Mouse (Mus musculus) kidney, adult 11 months (tissue): ENCODE data around the gene Ddx6.
"Not testable (repeated sequence)": the region's sequence is repeated elsewhere in the genome, so short reads cannot be mapped to it uniquely, and the experiment has no call there.

Experiments
- DNase-seq: peaks from one replicate; pipeline ENCODE4 v3.0.0; 2022

Gene Ddx6

DNA sequence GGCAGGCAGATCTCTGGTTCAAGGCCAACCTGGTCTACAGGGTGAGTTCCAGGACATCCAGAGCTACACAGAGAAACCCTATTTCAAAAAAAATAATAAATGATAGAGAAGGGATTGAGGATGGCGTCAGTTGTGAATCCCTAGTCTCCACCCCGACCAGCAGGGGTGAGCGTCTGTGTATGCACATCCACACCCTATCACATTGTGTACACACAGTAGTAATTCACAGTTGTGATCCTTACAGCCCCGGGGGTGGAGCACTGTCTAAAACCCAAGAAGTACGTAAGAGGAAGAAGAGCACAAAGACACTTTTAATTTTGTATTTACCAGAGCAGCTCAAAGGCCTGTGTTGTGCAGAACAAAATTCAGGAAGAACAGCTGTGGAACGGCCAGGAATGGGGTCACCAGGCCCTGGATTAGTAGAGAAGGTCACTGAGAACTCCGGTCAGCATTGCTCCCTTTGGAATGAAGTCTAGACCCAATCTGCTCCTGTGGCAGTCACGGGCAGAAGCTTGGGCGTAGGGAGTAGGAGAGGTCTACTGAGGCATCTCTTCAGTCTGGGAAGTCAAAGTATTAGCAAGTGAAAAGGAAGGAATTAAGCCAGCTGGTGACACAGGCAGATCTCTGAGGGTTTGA is 9.7 kb upstream of the Ddx6 start:
- DNase-seq = no peak

DNA sequence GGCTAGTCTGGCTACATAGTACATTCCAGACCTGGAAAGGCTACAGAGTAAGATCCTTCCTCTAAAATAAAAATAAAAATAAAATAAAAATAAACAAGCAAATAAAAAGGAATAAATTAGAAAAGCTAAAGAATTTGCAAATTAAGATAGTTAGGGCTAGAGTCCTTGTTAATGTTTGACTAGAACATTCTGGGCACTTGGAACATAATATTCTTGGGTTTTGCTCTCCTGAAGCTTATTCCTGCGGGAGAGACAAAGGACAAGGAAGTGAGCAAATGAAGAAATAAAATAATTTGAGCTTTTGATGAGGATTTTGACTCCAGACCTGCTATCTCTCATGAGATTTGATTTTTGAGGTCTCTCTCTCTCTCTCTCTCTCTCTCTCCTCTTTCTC is 9.2 kb upstream of the Ddx6 start:
- DNase-seq = no peak

DNA sequence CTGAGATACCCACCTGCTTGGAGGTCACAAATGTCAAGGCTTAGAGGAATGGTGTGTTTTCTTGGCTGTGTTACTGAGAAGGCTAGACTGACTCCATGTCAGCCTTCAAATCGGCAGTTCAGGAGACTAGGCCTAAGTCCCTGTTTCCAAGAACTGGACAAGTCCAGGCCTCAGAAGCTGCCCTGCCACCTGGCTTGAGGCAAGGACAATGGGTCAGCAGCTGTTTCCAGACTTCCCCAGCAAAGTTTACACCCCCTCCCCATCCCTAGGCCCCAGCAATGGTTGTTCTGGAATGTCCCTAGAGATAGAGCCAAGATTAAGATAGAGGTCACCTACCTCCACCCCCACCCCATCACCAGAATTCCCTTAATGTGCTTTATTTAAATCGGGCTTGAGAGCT is 7.0 kb upstream of the Ddx6 start:
- DNase-seq = no peak

DNA sequence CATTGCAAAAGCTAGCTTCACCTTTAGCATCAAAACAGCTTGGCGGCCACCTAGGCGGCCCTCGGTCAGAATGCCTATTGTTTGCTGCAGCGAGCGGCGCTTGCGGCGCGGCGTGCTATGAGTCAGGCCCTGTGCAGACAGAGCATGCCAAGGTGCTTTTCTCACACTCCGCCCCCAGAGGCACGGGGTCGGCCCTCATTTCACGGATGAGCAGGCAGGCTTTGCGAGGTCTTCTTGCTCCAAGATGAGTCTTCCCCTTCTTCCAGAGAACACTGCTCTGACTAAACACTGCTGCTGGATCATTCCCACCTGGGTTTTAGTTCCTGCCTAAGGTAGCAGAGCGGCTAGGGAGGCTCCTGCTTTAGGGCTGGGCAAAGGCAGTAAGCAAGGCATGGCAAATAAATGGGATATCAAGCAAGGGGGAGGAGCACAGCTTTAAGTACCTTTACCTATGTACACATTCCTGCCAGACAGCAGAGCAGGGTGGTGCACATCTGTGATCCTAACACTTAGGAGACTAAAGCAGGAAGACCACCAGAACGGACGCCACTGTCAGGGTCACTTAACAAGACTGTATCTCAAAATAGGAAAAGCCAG is 5.7 kb upstream of the Ddx6 start:
- DNase-seq = peak; percentile 60

DNA sequence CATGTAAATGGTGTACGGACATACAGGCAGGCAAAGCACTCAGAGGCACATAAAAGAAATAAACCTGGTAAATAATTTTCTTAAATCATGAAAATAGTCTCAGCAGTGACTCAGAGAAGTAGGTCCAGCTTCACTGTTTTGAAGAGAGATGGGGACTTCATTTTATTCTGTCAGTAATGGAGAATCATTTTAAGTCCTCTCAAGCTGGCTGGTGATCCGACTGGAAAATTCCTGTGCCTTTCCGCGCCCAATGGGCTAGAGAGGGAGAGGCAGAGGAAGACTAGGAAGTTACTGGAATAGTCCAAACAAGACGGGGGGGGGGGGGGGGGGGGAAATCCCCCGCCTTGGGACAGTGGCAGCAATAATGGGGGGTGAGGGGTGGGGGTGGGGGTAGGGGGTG is 5.1 kb upstream of the Ddx6 start:
- peak; percentile 32 for DNase-seq

DNA sequence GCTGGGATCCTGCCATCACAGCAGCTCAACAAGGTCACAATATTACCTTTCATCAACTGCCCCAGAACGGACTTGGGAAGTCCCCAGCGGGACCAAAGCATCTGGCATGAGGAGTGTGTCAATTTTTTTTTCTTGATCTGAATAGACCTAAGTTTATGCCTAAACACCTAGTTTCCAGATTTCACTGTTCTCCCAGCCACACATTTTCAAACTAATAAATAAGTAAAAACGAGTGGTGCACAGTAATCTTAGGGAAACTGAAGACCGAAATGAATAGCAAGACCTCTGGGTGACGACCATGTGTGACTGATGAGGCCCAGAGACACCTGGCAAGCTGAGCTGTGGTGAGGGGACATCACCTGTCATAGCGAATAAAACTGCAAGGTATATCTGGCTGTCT is 3.9 kb upstream of the Ddx6 start:
- no peak for DNase-seq

DNA sequence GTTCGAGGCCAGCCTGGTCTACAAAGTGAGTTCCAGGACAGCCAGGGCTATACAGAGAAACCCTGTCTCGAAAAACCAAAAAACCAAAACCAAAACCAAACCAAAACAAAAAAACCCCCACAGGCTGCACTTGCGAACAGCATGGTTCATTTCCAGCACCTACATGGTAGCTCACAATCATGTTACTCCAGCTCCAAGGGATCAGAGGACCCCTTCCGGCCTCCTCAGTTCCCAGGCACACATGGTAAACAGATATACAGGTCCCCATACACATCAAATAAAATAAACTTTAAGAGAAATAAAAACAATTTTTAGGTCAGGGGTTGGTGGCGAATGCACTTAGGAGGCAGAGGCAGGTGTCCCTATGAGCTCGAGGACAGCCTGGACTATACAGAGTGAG is 1.9 kb upstream of the Ddx6 start:
- no peak for DNase-seq

DNA sequence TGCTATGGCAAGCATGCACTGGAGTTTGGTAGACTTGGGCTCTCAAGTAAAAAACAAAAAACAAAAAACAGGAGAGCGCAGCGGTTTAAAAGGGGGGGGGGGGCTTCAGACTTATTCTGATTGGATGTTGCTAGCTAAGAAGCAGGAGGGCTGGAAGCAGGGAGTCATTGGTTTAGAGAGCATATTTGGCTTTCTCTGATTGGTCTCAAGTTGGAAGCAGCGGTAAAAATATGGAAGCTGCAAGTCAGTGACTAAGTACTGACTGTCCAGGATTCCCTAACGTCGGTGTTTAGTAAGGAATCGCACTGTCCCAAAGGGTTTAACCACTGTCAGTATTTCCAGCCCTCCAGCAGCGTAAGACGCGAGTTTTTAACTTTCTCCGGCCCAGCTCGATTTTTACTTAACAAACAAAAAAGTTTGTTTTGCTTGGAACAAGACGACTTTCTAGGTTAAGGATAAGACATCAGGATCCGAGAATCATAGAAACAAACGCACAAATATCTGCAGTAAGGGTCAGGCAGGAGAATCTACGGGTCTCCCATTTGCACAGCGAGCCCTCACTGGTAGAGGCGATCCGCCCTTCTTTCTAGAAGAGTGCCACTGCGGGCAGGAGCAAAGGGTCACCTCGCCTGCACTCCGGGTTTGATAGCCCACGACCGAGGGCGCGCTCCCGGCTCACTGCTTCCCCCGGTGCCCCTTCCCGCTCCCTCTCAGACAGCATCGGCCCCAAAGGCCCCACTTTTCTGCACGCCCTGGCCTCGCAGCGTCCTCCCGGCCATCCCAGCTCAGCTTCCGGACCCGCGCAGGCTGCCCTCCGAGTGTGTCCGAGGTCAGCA is 1.0 kb upstream of the Ddx6 start:
- peak; percentile 68 for DNase-seq

DNA sequence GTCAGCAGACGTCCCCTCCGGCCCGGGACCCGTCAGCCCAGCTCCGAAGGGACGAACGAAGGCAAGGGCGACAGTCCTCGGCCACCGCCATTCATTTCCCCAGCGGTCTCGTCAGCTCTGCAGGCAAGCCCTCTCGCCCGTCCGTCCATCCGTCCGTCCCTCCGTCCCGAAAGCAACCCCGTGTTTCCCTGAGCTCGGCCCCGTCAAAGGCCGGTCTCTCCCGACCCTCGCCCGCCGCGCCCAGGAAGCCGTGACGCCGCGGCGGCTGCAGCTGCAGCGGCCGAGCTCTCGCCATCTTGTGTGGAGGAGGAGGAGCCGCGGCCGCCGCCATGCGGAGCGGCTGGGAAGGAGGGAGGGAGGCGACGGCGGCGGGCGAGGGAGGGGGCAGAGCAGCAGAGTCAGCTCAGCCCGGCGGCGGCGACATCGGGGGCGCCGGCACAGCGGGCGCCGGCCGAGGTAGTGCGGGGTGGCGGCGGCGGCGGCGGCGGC is 358 bp upstream of the Ddx6 start:
- peak; percentile 76 for DNase-seq

DNA sequence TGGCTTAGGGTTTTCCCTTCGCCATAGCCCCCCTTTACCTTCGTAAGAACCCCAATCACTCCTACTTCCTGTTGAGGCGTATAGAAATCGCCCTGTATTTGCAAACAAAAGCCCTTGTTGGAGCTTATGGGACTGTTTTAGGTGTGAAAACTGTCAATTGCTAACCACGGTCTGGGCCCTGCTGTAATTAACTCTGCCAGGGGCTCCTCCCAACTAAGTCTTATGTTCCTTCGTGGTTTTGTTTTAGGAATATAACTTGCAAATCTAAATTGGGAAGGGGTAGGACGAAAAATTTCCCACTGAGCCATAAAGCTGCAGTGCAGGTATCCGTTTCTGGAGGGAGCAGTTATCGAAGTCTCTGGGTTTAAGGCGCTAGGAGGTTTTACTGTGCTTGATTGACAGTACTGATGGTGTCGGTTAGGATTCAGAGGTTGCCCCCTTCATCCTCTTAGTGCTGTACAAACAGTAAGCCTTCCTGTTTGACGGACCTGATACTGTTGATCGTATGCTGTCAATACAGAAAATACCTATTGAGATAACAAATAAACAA is 999 bp downstream of the Ddx6 start:
- no peak for DNase-seq

DNA sequence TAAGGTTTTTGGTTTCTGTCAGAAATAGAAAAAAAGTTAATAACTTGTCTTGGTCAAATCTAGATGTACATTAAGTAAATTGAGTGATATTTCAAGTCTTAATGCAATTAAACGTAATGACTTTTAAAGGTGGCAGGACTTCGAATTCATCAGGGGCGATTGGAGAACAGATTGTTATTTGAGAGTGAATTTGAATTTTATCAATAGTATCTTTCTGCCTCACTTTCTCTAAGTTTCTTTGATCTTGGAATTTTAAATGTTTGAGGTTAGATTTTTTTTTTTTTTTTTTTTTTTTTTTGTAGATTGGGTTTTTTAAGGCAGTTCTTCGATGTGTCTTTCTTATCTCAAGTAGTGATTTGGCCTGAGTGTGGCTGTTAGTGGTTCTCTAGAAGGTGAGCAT is 2.0 kb downstream of the Ddx6 start:
- no peak for DNase-seq

DNA sequence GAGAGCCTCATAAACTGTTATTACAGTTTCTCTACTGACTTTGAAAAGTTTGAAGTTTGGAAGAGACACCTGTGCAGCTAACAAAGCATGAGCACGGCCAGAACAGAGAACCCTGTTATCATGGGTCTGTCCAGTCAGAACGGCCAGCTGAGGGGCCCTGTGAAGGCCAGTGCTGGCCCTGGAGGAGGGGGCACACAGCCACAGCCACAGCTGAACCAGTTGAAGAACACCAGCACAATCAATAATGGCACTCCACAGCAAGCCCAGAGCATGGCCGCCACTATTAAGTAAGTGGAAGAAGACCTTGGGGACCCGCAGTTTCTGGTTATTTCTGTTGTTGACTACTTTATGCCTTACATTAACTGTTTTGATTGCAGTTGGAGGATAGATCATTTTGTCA is 2.6 kb downstream of the Ddx6 start:
- DNase-seq = no peak

DNA sequence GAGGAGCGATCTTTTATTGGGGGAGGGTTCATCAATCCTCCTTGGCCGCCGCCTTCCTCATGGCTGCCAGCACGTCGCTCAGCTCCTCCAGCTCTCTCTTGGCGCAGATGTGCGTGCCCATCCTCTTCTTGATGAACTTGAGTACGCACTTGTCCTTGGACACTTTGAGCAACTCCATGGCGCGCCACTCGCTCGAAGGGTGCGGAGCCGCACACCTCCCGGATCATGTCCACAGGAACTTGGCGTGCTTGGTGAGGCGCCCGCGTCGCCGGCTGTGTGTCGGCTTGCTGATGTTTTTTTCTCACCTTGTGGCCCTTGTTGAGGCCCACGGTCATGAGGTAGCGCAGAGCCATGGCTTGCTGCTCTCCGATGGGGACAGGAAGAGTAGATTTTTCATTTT is 5.7 kb downstream of the Ddx6 start:
- no peak for DNase-seq

DNA sequence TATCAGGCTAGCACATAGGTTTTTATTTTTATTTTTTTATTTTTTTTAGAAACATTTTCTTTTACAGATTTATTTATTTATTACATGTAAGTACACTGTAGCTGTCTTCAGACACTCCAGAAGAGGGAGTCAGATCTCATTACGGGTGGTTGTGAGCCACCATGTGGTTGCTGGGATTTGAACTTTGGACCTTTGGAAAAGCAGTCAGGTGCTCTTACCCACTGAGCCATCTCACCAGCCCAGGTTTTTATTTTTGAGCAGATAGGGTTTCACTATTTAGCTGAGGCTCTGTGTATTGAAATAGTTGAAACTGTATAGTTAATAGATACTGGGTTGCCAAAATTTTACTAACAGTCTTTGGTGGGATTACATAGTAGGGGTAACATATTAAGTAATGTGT is 8.4 kb downstream of the Ddx6 start:
- not testable (repeated sequence) for DNase-seq

DNA sequence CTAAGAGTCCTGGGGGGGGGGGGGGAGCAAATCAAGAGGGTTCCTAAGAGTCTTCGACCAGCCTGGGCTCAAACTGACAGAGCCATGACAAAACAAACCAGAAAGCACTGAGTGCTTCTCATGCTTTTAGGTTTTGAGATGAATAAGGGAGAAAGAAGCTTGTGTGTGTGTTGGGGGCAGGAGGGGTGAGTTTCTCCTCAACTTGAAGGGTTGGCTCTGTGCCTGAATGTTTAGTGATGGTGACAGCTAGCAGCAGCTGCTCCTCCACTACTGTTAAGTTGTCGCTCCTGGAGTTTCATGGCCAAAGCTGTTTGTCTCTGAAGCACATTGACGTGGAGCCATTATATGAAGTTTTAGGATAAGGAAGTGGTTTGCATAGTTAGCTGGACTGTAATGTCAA is 16.4 kb downstream of the Ddx6 start:
- no peak for DNase-seq

DNA sequence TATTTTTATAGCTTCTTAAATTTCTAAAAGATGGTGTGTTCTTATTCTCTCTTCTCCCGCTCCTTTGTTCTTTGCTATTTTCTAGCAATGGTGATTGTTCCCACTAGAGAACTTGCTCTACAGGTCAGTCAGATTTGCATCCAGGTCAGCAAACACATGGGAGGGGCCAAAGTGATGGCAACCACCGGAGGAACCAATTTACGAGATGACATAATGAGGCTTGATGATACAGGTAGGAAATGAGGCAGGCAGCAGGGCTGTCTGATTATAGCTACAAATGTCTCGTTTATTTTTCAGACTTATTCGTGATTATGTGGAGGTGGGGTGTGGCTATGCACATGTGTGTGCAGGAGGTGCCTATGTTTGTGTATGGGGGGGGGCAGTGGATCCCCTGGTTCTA is 19.7 kb downstream of the Ddx6 start:
- no peak for DNase-seq

DNA sequence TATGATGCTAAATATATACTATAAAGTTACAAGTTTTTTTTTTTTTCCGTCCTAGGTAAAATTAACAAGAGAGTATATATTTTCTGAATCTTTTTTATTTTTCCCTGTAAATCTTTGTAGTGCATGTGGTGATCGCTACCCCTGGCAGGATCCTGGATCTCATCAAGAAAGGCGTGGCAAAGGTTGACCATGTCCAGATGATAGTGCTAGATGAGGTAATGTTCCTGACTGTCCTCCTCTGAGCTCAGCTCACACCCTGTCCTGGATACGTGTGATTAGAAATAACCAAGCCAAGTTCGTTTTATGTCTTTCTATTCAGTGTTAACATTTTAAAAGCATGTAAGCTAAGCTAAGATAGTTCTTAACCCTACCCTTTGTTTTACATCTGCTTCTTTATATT is 21.6 kb downstream of the Ddx6 start:
- no peak for DNase-seq

DNA sequence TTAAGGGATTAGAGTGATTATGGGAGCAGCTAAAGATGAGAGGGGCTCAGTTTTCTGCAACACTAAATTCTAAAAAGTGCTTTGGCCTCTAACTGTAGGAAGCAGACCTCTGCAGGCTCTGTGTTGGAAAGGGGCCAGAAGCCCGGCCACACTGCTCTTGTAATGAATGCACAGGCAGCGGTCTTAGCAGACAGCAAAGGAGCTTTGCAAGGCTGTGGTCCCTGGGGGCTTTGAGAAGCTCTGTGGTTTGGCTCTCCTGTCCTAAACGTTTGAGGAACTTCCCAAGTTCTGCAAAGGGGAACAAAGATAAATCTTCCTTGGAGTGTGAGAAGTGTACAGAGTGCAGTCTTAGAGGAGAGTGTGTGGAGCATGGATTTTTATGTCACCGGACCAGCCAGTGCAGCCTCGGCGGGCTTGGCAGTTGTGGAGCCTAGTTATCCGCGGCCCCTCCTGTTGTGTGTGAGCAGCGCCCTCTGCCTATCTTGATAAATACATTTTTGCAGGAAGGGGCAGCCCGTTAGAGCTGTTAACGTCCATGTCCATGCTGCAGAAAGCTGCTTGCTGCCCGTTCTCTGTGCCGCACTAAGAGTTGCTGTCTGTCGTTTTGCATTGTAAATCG is 33.0 kb downstream of the Ddx6 start:
- peak; percentile 30 for DNase-seq

DNA sequence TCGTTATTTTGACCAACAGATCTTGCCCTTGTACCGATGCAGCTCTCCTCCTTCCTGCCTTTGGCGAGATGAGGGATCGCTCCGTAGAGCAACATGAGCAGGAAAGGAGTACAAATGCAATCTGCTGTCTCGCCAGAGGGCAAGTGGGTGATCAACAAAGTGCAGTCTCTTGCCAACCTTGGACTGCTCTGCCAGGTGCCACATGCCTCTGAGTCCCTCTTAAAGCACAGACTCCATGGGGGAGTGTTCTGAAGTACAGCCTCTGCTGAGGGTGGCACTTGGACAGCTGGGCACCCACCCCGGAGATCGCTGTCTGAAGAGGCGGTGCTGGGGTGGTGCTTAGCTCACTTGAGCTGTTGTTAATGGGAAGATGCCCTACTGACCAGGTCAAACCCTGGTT is 34.0 kb downstream of the Ddx6 start:
- peak; percentile 54 for DNase-seq

DNA sequence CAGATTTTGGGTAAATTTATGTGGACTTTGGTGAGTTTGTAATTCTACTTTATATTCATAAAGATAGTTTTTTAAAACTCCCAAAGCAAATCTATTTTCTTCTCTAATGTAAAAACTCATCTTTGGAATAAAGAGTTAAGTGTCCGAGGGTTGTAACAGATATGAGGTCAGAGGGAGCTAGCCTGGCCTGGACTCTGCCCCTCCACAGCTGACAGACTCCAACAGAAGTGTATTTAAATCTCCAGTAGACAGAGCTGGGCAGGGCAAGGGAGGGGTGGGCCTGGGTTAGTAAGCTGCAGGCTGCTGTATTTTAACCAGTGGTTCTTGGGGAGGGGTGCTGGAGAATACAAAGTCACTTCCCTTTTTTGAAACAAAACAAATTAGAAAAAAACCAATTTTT is 35.3 kb downstream of the Ddx6 start:
- peak; percentile 45 for DNase-seq

DNA sequence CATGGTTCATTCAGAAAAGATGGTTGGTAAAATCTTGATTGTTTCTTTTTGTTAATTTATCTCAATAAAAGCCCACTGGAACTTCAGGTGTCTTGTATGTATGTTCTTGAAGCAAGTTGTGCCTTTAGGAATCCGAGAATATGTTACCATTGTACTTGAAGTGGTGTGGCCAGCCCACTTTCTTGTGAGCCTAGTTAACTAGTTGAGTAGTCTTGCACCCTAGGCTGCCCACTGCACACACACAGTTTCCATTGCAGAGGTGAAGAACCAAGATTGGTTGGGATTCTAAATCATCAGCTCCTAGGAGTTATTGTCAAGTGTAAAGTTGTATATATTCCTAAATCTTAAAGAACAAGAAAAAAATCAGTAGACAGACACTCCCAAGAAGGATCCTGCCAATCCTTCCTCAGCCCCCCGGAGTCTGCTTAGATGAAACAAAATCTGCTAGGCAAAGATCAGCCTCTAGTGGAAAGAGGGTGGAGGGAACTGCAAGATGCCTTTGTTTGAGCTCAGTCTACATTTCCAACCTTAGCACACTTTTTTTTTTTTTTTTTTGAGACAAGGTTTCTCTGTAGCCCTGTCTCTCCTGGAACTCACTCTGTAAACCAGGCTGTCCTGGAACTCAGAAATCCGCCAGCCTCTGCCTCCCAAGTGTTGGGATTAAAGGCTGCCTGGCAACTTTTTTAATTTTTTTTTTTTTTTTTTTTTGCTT is 36.1 kb downstream of the Ddx6 start:
- no peak for DNase-seq

DNA sequence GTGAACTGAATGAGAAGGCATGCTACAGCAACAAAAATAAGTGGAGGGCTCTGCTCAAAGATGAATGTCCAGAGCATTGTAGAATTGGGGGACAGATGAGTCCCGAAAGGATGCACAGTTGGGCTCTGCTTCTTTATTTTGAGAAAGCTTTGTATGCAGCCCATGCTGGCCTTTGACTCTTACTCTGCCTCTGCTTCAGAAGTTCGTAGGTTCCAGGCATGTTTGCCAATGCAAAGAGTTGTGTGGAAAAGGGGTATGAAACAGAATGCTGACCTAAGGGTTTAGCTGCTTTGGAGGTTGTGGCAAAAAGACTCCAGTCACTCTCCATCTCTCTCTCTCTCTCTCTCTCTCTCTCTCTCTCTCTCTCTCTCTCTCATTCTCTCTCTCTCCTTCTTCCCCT is 36.9 kb downstream of the Ddx6 start:
- no peak for DNase-seq

DNA sequence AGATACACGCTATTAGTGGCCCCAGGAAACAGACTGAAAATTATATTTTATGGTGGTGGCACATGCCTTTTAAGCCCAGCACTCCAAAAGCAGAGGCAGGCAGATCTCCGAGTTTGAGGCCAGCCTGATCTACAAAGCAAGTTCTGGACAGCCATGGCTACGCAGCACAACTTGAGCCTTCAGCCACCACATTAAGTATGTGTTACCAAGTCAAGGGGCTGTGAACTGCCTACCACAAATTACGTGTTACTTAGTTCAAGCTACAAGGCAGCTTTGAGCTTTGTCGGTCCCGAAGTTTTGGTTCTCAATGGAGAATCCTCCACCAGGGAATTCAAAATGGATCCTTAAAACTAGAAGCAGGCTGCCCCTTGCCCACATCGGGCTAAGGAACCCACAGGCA is 38.4 kb downstream of the Ddx6 start:
- DNase-seq = no peak
